In genomic region chr16:43604399-43605013, GRCm38 (mm10) we compare ENCODE assay signal across 18 mouse cellular contexts. TPM values are rescaled to one million over a fixed set of nuclear protein-coding genes. Genes with fewer than 3 reads are reported as not detected.
DNase-seq lines count a peak whose midpoint lies in the region; ATAC-seq and TF ChIP-seq lines count a peak whose summit lies in the region.
"Had no signal": no experiment of that assay in that cellular context is flagged by ENCODE, and none has a peak within 500 bp of the region (broad histone marks: within the 10 kb centered on the region; RNA-seq: fewer than 3 reads in every experiment).

No protein-coding gene starts in this region.

- 37% methylated on average over 4 of the region's 4 CpGs for WGBS in neural tube, embryonic 11.5 days
- WGBS in hindbrain, embryonic 13.5 days, result 25% methylated on average over 4 of the region's 4 CpGs
- WGBS in midbrain, embryonic 14.5 days, result 9% methylated on average over 4 of the region's 4 CpGs
- 76% methylated on average over 4 of the region's 4 CpGs for WGBS in kidney, embryonic 14.5 days
- 64% methylated on average over 4 of the region's 4 CpGs for WGBS in liver, embryonic 11.5 days
- WGBS in intestine, postnatal 0 days, result 59% methylated on average over 4 of the region's 4 CpGs

- 0 out of 2 replicates have a peak overlapping the region, but pooled peaks have one; percentile 46 for H3K27ac ChIP-seq in neural tube, embryonic 11.5 days (ENCODE audit: low read depth, low read length)
- peak overlapping the region; percentile 63; the same call in 1 of the 2 replicates for H3K27ac ChIP-seq in hindbrain, embryonic 13.5 days
- peak overlapping the region; percentile 56 for H3K27ac ChIP-seq in midbrain, embryonic 14.5 days (replicated peaks; ENCODE audit: low read depth, low read length)
- H3K27ac ChIP-seq in kidney, embryonic 14.5 days (ENCODE audit: low read depth, low read length), result no peak overlapping the region
- no peak overlapping the region for H3K27ac ChIP-seq in liver, embryonic 11.5 days (ENCODE audit: low read depth, low read length)
- H3K27ac ChIP-seq in intestine, postnatal 0 days (ENCODE audit: low read depth, low read length), result no peak overlapping the region
- H3K27ac ChIP-seq: embryonic facial prominence, embryonic 12.5 days; heart, embryonic 15.5 days; macrophage had no signal

- H3K4me3 ChIP-seq in neural tube, embryonic 11.5 days (ENCODE audit: low read depth, low read length), result no peak overlapping the region
- no peak overlapping the region for H3K4me3 ChIP-seq in hindbrain, embryonic 13.5 days
- no peak overlapping the region for H3K4me3 ChIP-seq in midbrain, embryonic 14.5 days (replicated peaks; ENCODE audit: low read depth, low read length)
- no peak overlapping the region for H3K4me3 ChIP-seq in kidney, embryonic 14.5 days (ENCODE audit: low read length)
- no peak overlapping the region for H3K4me3 ChIP-seq in liver, embryonic 11.5 days (ENCODE audit: low read depth, low read length)
- H3K4me3 ChIP-seq in intestine, postnatal 0 days (ENCODE audit: low read depth, low read length), result no peak overlapping the region
- H3K4me3 ChIP-seq: embryonic facial prominence, embryonic 12.5 days; heart, embryonic 15.5 days had no signal

- no peak overlapping the region for H3K4me2 ChIP-seq in neural tube, embryonic 11.5 days (ENCODE audit: low read depth)
- H3K4me2 ChIP-seq in hindbrain, embryonic 13.5 days, result no peak overlapping the region
- no peak overlapping the region for H3K4me2 ChIP-seq in midbrain, embryonic 14.5 days (ENCODE audit: low read length)
- no peak overlapping the region for H3K4me2 ChIP-seq in kidney, embryonic 14.5 days (replicated peaks; ENCODE audit: low read depth, low read length)
- no peak overlapping the region for H3K4me2 ChIP-seq in liver, embryonic 11.5 days
- H3K4me2 ChIP-seq in intestine, postnatal 0 days (replicated peaks; ENCODE audit: low read depth), result no peak overlapping the region
- H3K4me2 ChIP-seq: embryonic facial prominence, embryonic 12.5 days; heart, embryonic 15.5 days; lung, embryonic 14.5 days had no signal

- H3K36me3 ChIP-seq in neural tube, embryonic 11.5 days (ENCODE audit: control insufficient read depth, insufficient read depth, low read length), result no peaks in the 10 kb centered on the region; the same call in 1 of the 2 replicates
- H3K36me3 ChIP-seq in hindbrain, embryonic 13.5 days, result peaks cover 34% of the 10 kb centered on the region
- peaks cover 26% of the 10 kb centered on the region for H3K36me3 ChIP-seq in midbrain, embryonic 14.5 days (ENCODE audit: control insufficient read depth, insufficient read depth, low read length)
- H3K36me3 ChIP-seq in kidney, embryonic 14.5 days (ENCODE audit: control insufficient read depth, insufficient read depth, low read length), result no peaks in the 10 kb centered on the region; the same call in 1 of the 2 replicates
- H3K36me3 ChIP-seq in liver, embryonic 11.5 days (ENCODE audit: control insufficient read depth, insufficient read depth, low read length), result no peaks in the 10 kb centered on the region
- H3K36me3 ChIP-seq in intestine, postnatal 0 days (ENCODE audit: control insufficient read depth, insufficient read depth), result peaks cover 3% of the 10 kb centered on the region; the same call in 1 of the 2 replicates

- H3K9me3 ChIP-seq in neural tube, embryonic 11.5 days (ENCODE audit: control insufficient read depth, low read length), result no peaks in the 10 kb centered on the region; the same call in 1 of the 2 replicates
- H3K9me3 ChIP-seq in hindbrain, embryonic 13.5 days, result peaks cover 6% of the 10 kb centered on the region; the same call in 1 of the 2 replicates
- no peaks in the 10 kb centered on the region for H3K9me3 ChIP-seq in midbrain, embryonic 14.5 days (ENCODE audit: control insufficient read depth, low read length)
- H3K9me3 ChIP-seq in kidney, embryonic 14.5 days (ENCODE audit: control insufficient read depth, low read length), result no peaks in the 10 kb centered on the region
- no peaks in the 10 kb centered on the region for H3K9me3 ChIP-seq in liver, embryonic 11.5 days (ENCODE audit: control insufficient read depth, low read length)
- H3K9me3 ChIP-seq in intestine, postnatal 0 days (ENCODE audit: control insufficient read depth), result no peaks in the 10 kb centered on the region
- H3K9me3 ChIP-seq: embryonic facial prominence, embryonic 12.5 days; heart, embryonic 15.5 days had no signal

- no peak for DNase-seq in neural tube, embryonic 11.5 days (ENCODE audit: low spot score)
- no peak for DNase-seq in neural tube, embryonic 10.5 days (ENCODE audit: extremely low spot score, low spot score)
- no peak for DNase-seq in midbrain, embryonic 14.5 days
- no peak for DNase-seq in liver, embryonic 11.5 days (ENCODE audit: low spot score)
- DNase-seq in lung, adult 18-20 months, result no peak
- DNase-seq: adrenal gland, postnatal 10 days; cerebellum, adult 18-20 months; kidney, adult 8-10 months; layer of hippocampus, postnatal 36 days; left cerebral cortex, postnatal 4 days; lung, embryonic 14.5 days had no signal

- peaks cover 15% of the 10 kb centered on the region for H3K4me1 ChIP-seq in neural tube, embryonic 11.5 days (ENCODE audit: control insufficient read depth, insufficient read depth, low read length)
- peaks cover 15% of the 10 kb centered on the region for H3K4me1 ChIP-seq in hindbrain, embryonic 13.5 days (replicated peaks)
- H3K4me1 ChIP-seq in midbrain, embryonic 14.5 days (ENCODE audit: control insufficient read depth, insufficient read depth, low read length), result peaks cover 13% of the 10 kb centered on the region; the same call in 1 of the 2 replicates
- 0 out of 2 replicates have a peak, but pooled peaks cover 5% of the 10 kb centered on the region for H3K4me1 ChIP-seq in kidney, embryonic 14.5 days (ENCODE audit: control insufficient read depth, insufficient read depth, low read length)
- H3K4me1 ChIP-seq in liver, embryonic 11.5 days (replicated peaks; ENCODE audit: control insufficient read depth, insufficient read depth, low read length), result no peaks in the 10 kb centered on the region
- H3K4me1 ChIP-seq in intestine, postnatal 0 days (replicated peaks; ENCODE audit: control insufficient read depth, insufficient read depth, low read length), result no peaks in the 10 kb centered on the region

- peak; percentile 55 for ATAC-seq in neural tube, embryonic 11.5 days (ENCODE audit: insufficient read depth, low FRiP score, low TSS enrichment)
- no peak for ATAC-seq in hindbrain, embryonic 13.5 days (ENCODE audit: low FRiP score)
- peak; percentile 37; the same call in 1 of the 2 replicates for ATAC-seq in midbrain, embryonic 14.5 days (ENCODE audit: low FRiP score, low TSS enrichment)
- ATAC-seq in kidney, embryonic 14.5 days (ENCODE audit: low FRiP score, low TSS enrichment), result no peak
- no peak for ATAC-seq in liver, embryonic 11.5 days (replicated peaks; ENCODE audit: low FRiP score)
- ATAC-seq in intestine, postnatal 0 days, result no peak

- H3K9ac ChIP-seq in neural tube, embryonic 11.5 days (ENCODE audit: low read length), result no peak overlapping the region
- no peak overlapping the region for H3K9ac ChIP-seq in hindbrain, embryonic 13.5 days
- H3K9ac ChIP-seq in midbrain, embryonic 14.5 days (replicated peaks; ENCODE audit: low read length), result no peak overlapping the region
- no peak overlapping the region for H3K9ac ChIP-seq in kidney, embryonic 14.5 days (ENCODE audit: low read depth, low read length)
- H3K9ac ChIP-seq in liver, embryonic 11.5 days (ENCODE audit: low read depth, low read length), result no peak overlapping the region
- no peak overlapping the region for H3K9ac ChIP-seq in intestine, postnatal 0 days (ENCODE audit: low read depth, low read length)
- H3K9ac ChIP-seq: heart, embryonic 15.5 days; lung, embryonic 14.5 days had no signal

- H3K27me3 ChIP-seq in neural tube, embryonic 11.5 days (ENCODE audit: control insufficient read depth, insufficient read depth, low read length), result no peaks in the 10 kb centered on the region
- no peaks in the 10 kb centered on the region for H3K27me3 ChIP-seq in hindbrain, embryonic 13.5 days
- no peaks in the 10 kb centered on the region for H3K27me3 ChIP-seq in midbrain, embryonic 14.5 days (ENCODE audit: control insufficient read depth, insufficient read depth, low read length)
- no peaks in the 10 kb centered on the region for H3K27me3 ChIP-seq in kidney, embryonic 14.5 days (ENCODE audit: control insufficient read depth, insufficient read depth, low read length)
- no peaks in the 10 kb centered on the region for H3K27me3 ChIP-seq in liver, embryonic 11.5 days (replicated peaks; ENCODE audit: control insufficient read depth, insufficient read depth, low read length)
- H3K27me3 ChIP-seq in intestine, postnatal 0 days (replicated peaks; ENCODE audit: control insufficient read depth, insufficient read depth, low read length), result no peaks in the 10 kb centered on the region
- H3K27me3 ChIP-seq: embryonic facial prominence, embryonic 12.5 days; heart, embryonic 15.5 days had no signal

- no peak for TF ChIP-seq CTCF in intestine, postnatal 0 days (IDR thresholded peaks at IDR 0.05; ENCODE audit: low read depth)

RNA-seq across cellular contexts. Expression of gene Tigit, which starts 59.4 kb away (rescaled TPM):
- polyA plus RNA-seq in neural tube, embryonic 11.5 days (2014; fragmentation: Nextera tagmentation; extraction: Ambion mirVana), result not detected in 2 replicates
- not detected in 2 replicates for polyA plus RNA-seq in hindbrain, embryonic 13.5 days (2015; fragmentation: Nextera tagmentation; extraction: Ambion mirVana)
- not detected in 2 replicates for polyA plus RNA-seq in midbrain, embryonic 14.5 days (2014; fragmentation: Nextera tagmentation; extraction: Ambion mirVana)
- not detected in 2 replicates for polyA plus RNA-seq in kidney, embryonic 14.5 days (2014; fragmentation: Nextera tagmentation; extraction: Ambion mirVana)
- polyA plus RNA-seq in liver, embryonic 11.5 days (2014; fragmentation: Nextera tagmentation; extraction: Ambion mirVana), result not detected in 2 replicates
- not detected in 2 replicates for polyA plus RNA-seq in intestine, postnatal 0 days (2015; fragmentation: Nextera tagmentation; extraction: Ambion mirVana)
- polyA plus RNA-seq: embryonic facial prominence, embryonic 12.5 days; heart, embryonic 15.5 days; lung, embryonic 14.5 days; macrophage; stomach, embryonic 16.5 days had no signal

Comparison
In these comparisons a context has a peak if more than half of its experiments do, and no peak if none do; other contexts are left out.
1. ATAC-seq: peak in neural tube, embryonic 11.5 days (single experiment) and midbrain, embryonic 14.5 days (single experiment); none in hindbrain, embryonic 13.5 days (single experiment), kidney, embryonic 14.5 days (single experiment), liver, embryonic 11.5 days (single experiment) and intestine, postnatal 0 days (single experiment).
2. H3K27ac ChIP-seq: peak in neural tube, embryonic 11.5 days (single experiment), hindbrain, embryonic 13.5 days (single experiment) and midbrain, embryonic 14.5 days (single experiment); none in kidney, embryonic 14.5 days (single experiment), liver, embryonic 11.5 days (single experiment) and intestine, postnatal 0 days (single experiment).